Mouse (Mus musculus): ENCODE data around the gene Micu1. TPM values are rescaled to one million over a fixed set of nuclear protein-coding genes. Genes with fewer than 3 reads are reported as not detected.
A peak's percentile ranks its signal among the peaks of the same experiment; 100 is the strongest.

The Micu1 gene
- total RNA-seq, 1 experiment, result 23.6 TPM

DNA sequence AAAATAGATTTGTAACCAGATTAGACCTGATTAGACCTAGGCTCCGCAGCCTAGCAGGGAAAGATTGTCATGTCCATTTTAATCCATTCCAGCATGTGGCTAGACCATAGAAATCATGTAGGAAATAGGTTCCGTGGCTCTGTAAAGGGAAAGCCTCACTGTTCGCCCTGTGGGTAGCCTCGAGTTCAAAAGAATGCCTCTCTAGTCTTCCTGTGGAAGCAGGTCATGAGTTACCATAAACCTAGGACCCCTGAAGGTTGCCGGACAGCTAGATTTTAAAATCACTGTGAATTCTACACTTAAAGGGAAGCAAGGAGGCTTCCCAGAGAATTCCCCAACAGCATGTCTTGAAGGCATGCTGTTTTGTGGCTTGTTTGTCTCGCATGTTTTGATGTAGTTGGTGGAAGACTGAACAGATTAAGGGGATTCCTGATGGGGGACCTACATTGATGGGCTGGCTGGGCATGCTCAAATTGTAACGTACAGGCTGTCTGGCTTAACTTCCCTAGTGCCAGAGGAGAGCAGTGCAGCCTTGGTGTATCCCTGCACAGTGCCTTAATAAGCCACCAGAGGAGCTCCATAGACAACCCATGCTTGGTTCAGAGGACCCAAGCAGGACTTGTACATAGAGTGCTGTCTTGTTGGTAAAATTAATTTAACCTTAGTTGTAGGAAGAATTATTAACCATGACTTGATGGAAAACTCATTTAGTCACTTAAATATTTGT, 79.1 kb downstream of the Micu1 start:
- Histone ChIP-seq H3K27ac (ENCODE audit: insufficient read depth, low read depth, low read length, poor library complexity, severe bottlenecking) (no peak overlapping the region), H3K4me1 (ENCODE audit: control insufficient read depth in 2 of 2, insufficient read depth in 2 of 2, low read length in 2 of 2, poor library complexity in 1 of 2) (peaks cover 0 to 3% of the 10 kb centered on the region in 2 experiments; a peak in 1 of 4 replicates), H3K4me3 (ENCODE audit: insufficient read depth in 1 of 2, low read depth in 1 of 2, low read length in 2 of 2, poor library complexity in 1 of 2, severe bottlenecking in 1 of 2) (no peak overlapping the region), H3K9me3 (ENCODE audit: control insufficient read depth, insufficient read depth, low read depth, low read length) (no peaks in the 10 kb centered on the region), H3K9ac (ENCODE audit: insufficient read depth, low read depth, low read length, poor library complexity, severe bottlenecking) (no peak overlapping the region), H3K36me3 (ENCODE audit: control insufficient read depth, insufficient read depth, low read length, poor library complexity, severe bottlenecking) (no peaks in the 10 kb centered on the region)
- no peak for DNase-seq (ENCODE audit: low read depth, low spot score)
- TF ChIP-seq CHD2 (IDR thresholded peaks at IDR 0.05; ENCODE audit: low read depth, low read length) (no peak), MAFK (IDR thresholded peaks at IDR 0.05; ENCODE audit: insufficient read depth, low read depth, low read length) (no peak), HCFC1 (IDR thresholded peaks at IDR 0.05; ENCODE audit: borderline replicate concordance, insufficient read depth, low read length) (no peak), ZC3H11A (IDR thresholded peaks at IDR 0.05; ENCODE audit: borderline replicate concordance, low read depth, low read length) (no peak), ZNF384 (IDR thresholded peaks at IDR 0.05; ENCODE audit: low read depth, low read length) (no peak)
- in situ Hi-C loops (cut with MboI; ENCODE audit: low sequenced_read_pairs in 2 of 2, unreplicated experiment in 2 of 2), result no loop called here

- no peak overlapping the region for H3K9ac ChIP-seq (ENCODE audit: insufficient read depth, low read depth, low read length, poor library complexity, severe bottlenecking)
- no peaks in the 10 kb centered on the region for H3K9me3 ChIP-seq (ENCODE audit: control insufficient read depth, insufficient read depth, low read depth, low read length)
- no peak for DNase-seq (ENCODE audit: low read depth, low spot score)
- H3K27ac ChIP-seq (ENCODE audit: insufficient read depth, low read depth, low read length, poor library complexity, severe bottlenecking), result no peak overlapping the region
- TF ChIP-seq MAFK (IDR thresholded peaks at IDR 0.05; ENCODE audit: insufficient read depth, low read depth, low read length), result no peak
- no peak for TF ChIP-seq ZC3H11A (IDR thresholded peaks at IDR 0.05; ENCODE audit: borderline replicate concordance, low read depth, low read length)
- TF ChIP-seq ZNF384 (IDR thresholded peaks at IDR 0.05; ENCODE audit: low read depth, low read length), result no peak
- no peak for TF ChIP-seq HCFC1 (IDR thresholded peaks at IDR 0.05; ENCODE audit: borderline replicate concordance, insufficient read depth, low read length)
- TF ChIP-seq CHD2 (IDR thresholded peaks at IDR 0.05; ENCODE audit: low read depth, low read length), result no peak
- in situ Hi-C loops (cut with MboI; ENCODE audit: low sequenced_read_pairs in 2 of 2, unreplicated experiment in 2 of 2), result no loop called here
- H3K4me1 ChIP-seq (ENCODE audit: control insufficient read depth in 2 of 2, insufficient read depth in 2 of 2, low read length in 2 of 2, poor library complexity in 1 of 2), result peaks cover 3% of the 10 kb centered on the region in 2 experiments; a peak in 3 of 4 replicates
- no peak overlapping the region for H3K4me3 ChIP-seq (ENCODE audit: insufficient read depth in 1 of 2, low read depth in 1 of 2, low read length in 2 of 2, poor library complexity in 1 of 2, severe bottlenecking in 1 of 2)
- H3K36me3 ChIP-seq (ENCODE audit: control insufficient read depth, insufficient read depth, low read length, poor library complexity, severe bottlenecking), result no peaks in the 10 kb centered on the region
These were observed 82.7 kb downstream of the Micu1 start for GRCm38 (mm10) chr10:59784731-59785685.

- in situ Hi-C loops (cut with MboI; ENCODE audit: low sequenced_read_pairs in 2 of 2, unreplicated experiment in 2 of 2), result no loop called here
- no peak overlapping the region; the same call in 1 of the 2 replicates for H3K27ac ChIP-seq (ENCODE audit: insufficient read depth, low read depth, low read length, poor library complexity, severe bottlenecking)
- no peak for DNase-seq (ENCODE audit: low read depth, low spot score)
- no peak overlapping the region for H3K9ac ChIP-seq (ENCODE audit: insufficient read depth, low read depth, low read length, poor library complexity, severe bottlenecking)
- no peaks in the 10 kb centered on the region for H3K36me3 ChIP-seq (ENCODE audit: control insufficient read depth, insufficient read depth, low read length, poor library complexity, severe bottlenecking)
- H3K4me3 ChIP-seq (ENCODE audit: insufficient read depth in 1 of 2, low read depth in 1 of 2, low read length in 2 of 2, poor library complexity in 1 of 2, severe bottlenecking in 1 of 2), result no peak overlapping the region
- H3K4me1 ChIP-seq (ENCODE audit: control insufficient read depth in 2 of 2, insufficient read depth in 2 of 2, low read length in 2 of 2, poor library complexity in 1 of 2), result peaks cover 3% of the 10 kb centered on the region in 2 experiments; a peak in 3 of 4 replicates
- TF ChIP-seq ZC3H11A (IDR thresholded peaks at IDR 0.05; ENCODE audit: borderline replicate concordance, low read depth, low read length), result no peak
- no peak for TF ChIP-seq CHD2 (IDR thresholded peaks at IDR 0.05; ENCODE audit: low read depth, low read length)
- TF ChIP-seq MAFK (IDR thresholded peaks at IDR 0.05; ENCODE audit: insufficient read depth, low read depth, low read length), result no peak
- TF ChIP-seq ZNF384 (IDR thresholded peaks at IDR 0.05; ENCODE audit: low read depth, low read length), result no peak
- no peak for TF ChIP-seq HCFC1 (IDR thresholded peaks at IDR 0.05; ENCODE audit: borderline replicate concordance, insufficient read depth, low read length)
- H3K9me3 ChIP-seq (ENCODE audit: control insufficient read depth, insufficient read depth, low read depth, low read length), result no peaks in the 10 kb centered on the region
These were observed 84.0 kb downstream of the Micu1 start for GRCm38 (mm10) chr10:59786289-59786688.

DNA sequence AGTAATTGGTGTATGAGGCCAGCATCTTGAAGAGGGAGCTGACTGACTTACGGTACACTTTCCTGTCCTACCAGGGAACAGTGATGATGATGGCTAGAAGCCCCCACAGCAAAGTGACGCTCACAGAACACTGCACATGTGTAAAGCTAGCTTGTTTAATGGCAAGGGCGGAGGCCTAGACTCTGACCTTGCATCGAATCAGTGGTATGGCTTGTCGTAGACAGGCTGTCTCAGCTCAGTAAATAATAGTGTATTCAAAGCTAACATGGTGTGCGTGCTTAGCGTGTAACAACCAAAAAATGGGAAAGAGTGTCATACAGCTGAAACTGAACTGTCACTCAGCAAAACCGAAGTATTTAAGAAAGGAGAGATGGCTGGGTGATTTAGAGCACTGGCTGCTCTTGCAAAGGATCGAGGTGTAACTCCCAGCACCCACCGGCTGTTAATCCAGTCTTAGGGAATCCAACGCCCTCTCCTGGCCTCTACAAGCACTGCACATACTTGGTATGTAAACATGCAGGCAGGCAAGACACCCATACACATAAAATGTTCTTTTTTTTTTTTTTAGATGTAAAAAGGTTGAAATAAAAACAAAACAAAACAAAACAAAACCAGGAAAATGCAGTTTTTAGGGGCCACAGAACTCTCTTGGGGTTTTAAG, 85.0 kb downstream of the Micu1 start:
- Histone ChIP-seq H3K4me1 (ENCODE audit: control insufficient read depth in 2 of 2, insufficient read depth in 2 of 2, low read length in 2 of 2, poor library complexity in 1 of 2) (peaks cover 3% of the 10 kb centered on the region in 2 experiments; a peak in 3 of 4 replicates), H3K9ac (ENCODE audit: insufficient read depth, low read depth, low read length, poor library complexity, severe bottlenecking) (no peak overlapping the region), H3K4me3 (ENCODE audit: insufficient read depth in 1 of 2, low read depth in 1 of 2, low read length in 2 of 2, poor library complexity in 1 of 2, severe bottlenecking in 1 of 2) (no peak overlapping the region), H3K36me3 (ENCODE audit: control insufficient read depth, insufficient read depth, low read length, poor library complexity, severe bottlenecking) (no peaks in the 10 kb centered on the region), H3K27ac (ENCODE audit: insufficient read depth, low read depth, low read length, poor library complexity, severe bottlenecking) (no peak overlapping the region), H3K9me3 (ENCODE audit: control insufficient read depth, insufficient read depth, low read depth, low read length) (no peaks in the 10 kb centered on the region)
- in situ Hi-C loops (cut with MboI; ENCODE audit: low sequenced_read_pairs in 2 of 2, unreplicated experiment in 2 of 2), result no loop called here
- DNase-seq (ENCODE audit: low read depth, low spot score), result peak; percentile 57
- no peak for TF ChIP-seq ZNF384 (IDR thresholded peaks at IDR 0.05; ENCODE audit: low read depth, low read length)
- no peak for TF ChIP-seq HCFC1 (IDR thresholded peaks at IDR 0.05; ENCODE audit: borderline replicate concordance, insufficient read depth, low read length)
- TF ChIP-seq ZC3H11A (IDR thresholded peaks at IDR 0.05; ENCODE audit: borderline replicate concordance, low read depth, low read length), result 0 out of 2 replicates have a peak, but pooled peaks have one; percentile 39
- no peak for TF ChIP-seq MAFK (IDR thresholded peaks at IDR 0.05; ENCODE audit: insufficient read depth, low read depth, low read length)
